Mouse (Mus musculus): Measurements from ENCODE around the gene Rnf169.

Gene Rnf169

GRCm38 (mm10) chr7:99946356-99946755 lies 33.9 kb downstream of the Rnf169 start:
- 51% methylated on average over 4 of the region's 4 CpGs for WGBS

GRCm38 (mm10) chr7:99945939-99946338 lies 34.3 kb downstream of the Rnf169 start:
- 79% methylated on average over 3 of the region's 3 CpGs for WGBS

- 91% methylated on average over 22 of the region's 22 CpGs for WGBS
Observed at GRCm38 (mm10) chr7:99945012-99945411, 35.2 kb downstream of the Rnf169 start.

DNA sequence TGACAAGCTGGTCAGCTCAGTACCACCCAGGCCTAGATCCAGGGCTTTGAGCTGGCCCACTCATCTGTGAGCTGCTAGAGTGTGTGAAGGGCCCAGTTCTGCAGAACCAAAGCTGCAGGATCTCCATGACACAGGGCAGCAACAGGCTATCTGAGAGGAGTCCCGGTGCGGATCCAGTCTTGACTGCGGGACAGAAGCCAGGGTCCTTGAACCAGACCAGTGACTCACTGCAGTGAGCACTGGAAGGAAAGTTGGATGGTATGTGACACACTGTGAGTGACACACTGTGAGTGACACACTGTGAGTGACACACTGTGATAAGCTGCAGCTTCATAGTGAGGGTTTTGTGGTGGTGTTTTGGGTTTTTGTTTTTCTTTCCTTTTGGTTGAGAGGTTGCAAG lies 35.7 kb downstream of the Rnf169 start:
- WGBS = 96% methylated on average over 3 of the region's 3 CpGs

DNA sequence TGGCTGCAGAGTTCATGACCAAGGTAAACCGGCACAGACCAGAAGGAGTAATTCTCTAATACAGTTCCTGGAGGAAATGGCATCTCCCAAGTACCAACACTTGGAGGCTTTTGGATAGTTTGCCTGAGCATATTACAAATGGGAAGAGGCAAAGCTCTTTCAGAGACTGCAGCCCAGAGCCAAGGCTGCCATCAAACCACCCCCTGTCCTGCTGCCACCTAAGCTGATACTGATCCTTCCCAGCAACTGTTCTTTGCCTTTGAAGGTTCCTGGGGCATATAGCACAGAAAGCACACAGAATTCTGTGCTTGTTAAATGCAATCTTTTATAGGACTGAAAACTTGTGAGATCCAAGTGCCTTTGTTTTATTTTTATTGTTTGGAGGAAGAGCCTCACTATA lies 39.6 kb downstream of the Rnf169 start:
- 93% methylated on average over 1 of the region's 1 CpGs for WGBS

DNA sequence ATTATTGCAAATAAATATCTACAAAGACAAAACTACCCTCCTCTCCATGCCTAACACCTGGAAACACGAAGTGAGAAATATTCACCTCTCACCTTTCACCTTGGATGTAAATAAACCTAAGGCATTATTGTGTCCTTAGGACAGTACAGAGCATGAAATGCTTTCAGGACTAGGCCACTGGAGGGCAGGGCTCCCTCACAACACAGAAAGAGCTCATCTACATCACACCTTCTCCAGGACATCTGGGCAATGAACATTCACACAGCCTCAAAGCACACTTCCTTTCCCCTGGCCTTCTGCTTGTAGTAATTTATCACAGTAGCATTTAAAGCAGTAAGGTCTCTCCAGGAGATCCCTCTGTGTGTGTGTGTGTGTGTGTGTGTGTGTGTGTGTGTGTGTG lies 44.5 kb downstream of the Rnf169 start:
- WGBS = 84% methylated on average over 1 of the region's 1 CpGs

GRCm38 (mm10) chr7:99926916-99927714 lies 53.1 kb downstream of the Rnf169 start:
- WGBS = 66% methylated on average over 10 of the region's 10 CpGs

DNA sequence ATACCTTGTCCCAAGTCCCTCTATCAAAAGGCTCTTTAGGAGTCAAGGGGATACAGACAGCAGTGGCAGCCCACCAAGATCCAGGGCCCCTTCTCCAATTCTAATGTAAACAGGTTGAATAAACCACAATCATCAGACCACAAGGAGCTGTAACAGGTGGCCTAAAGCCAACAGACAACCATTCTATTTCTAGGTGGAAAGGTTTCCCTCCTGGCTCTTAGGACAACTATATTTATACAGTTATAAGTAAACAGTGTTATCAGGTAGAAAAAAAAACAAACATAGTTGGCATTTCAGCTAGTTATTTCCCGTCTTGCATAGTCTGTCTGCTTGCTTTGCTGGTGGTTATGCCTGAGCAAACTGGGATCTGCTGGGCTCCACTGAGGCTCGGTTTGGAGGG lies 59.8 kb downstream of the Rnf169 start:
- WGBS = 85% methylated on average over 2 of the region's 2 CpGs

DNA sequence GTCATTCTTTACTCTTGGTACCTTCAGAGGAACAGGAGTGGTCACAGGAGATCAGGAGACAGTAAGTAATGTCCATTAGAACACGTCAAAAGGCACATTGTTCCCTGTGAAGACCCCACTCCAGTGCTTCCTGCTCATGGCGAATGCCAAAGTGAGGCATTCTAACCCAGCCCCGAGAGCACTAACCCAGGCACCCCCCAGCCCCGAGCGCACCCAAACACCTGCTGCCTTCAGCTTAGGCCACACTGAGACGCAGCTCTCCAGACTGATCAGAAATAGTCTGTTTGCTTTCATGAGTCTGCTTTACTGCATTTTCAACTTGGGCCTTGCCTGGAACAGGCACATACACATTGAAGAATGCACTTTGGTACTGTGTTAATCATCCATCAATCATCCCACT lies 60.3 kb downstream of the Rnf169 start:
- WGBS = 89% methylated on average over 6 of the region's 6 CpGs

GRCm38 (mm10) chr7:99919164-99919563 lies 61.1 kb downstream of the Rnf169 start:
- WGBS = 66% methylated on average over 2 of the region's 2 CpGs

DNA sequence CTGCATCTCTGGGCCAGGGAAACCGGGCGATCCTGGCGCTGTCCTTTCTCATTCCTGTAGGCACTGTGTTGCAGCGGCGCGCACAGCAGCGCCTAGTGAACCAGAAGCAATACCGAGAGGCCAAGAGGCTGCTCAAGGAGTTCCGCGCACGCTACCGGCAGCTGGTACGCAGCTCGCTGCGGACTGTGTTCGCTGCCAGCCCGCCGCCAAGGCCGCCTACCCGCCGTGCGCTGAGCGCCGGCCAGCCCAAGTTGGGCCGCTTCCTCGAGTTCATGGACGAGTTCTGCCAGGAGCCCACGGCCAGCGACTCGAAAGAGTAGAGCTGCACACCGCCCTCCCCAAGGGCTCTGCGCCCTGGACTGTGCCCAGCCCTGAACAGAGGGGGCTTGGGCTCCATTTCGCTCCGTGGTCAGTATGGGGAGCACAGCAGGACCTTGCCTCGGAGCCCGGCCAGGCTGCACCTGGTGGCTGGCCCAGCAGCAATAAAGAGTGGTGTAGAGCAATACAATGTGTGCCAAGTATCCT lies 62.9 kb downstream of the Rnf169 start:
- 2% methylated on average over 36 of the region's 36 CpGs for WGBS

DNA sequence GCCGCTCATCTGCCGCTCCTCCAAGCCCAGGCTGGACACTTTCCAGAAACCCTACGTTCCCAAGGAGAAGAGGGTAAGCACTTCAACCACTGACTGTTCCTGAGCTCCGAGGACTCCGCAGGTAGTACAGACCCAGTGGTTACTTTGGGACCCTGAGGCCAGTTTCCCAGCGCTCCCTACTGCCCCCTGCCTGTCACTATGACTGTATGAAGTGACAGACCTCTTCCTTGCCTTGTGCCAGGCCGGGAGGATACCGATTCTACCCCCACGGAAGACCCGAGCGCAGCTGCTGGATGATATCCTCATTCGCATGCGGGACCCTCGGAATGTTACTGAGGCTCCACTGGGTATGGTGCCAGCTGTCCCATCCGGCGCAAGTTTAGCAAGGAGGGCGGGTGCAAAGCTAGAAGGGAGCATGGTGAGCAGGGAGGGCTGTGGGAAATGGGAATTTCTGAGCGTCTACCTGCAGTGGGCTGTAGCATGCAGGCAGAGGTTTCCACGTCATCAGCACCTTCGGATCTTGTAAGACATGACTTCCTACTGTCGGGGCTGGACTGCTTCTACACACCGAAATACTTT lies 63.4 kb downstream of the Rnf169 start:
- WGBS = 3% methylated on average over 22 of the region's 22 CpGs

DNA sequence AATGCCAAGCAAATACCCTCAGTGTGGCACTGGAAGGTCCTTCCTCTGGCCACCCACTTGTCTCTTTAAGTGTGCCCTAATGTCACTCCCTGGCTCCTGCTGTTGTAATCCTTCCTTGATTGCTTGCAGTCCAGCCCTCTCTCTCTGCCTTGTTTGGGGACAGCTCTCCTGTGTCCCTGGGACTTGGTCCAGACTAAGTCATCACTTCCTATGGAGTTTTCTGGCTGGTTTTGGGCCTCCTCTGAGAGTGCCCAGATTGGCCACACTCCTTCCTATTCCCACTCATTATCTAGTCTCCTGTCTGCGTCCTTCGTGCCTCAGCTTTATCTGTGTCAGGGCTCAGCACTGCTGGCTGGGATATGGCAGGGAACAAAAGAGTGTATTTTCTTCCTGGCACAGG lies 64.7 kb downstream of the Rnf169 start:
- 60% methylated on average over 2 of the region's 2 CpGs for WGBS

DNA sequence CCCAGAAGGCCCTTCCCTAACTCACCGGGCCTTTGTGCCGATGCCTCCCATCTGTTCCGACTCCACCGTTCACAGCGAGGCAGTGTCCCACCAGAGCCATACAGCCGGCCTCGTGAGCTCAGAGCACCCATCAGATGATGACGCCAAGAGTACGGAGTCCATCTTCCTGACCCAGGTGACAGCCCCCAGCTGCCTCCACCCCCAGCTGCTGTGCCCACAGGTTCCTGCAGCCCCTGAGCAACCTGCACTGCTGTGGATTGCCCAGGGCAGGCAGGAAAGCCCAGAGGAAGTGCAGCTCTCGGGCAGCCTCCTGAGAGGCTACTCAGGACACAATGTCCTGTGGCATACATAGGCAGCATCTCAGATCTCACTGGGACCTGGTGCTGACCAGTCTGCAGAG lies 65.9 kb downstream of the Rnf169 start:
- 88% methylated on average over 10 of the region's 10 CpGs for WGBS

DNA sequence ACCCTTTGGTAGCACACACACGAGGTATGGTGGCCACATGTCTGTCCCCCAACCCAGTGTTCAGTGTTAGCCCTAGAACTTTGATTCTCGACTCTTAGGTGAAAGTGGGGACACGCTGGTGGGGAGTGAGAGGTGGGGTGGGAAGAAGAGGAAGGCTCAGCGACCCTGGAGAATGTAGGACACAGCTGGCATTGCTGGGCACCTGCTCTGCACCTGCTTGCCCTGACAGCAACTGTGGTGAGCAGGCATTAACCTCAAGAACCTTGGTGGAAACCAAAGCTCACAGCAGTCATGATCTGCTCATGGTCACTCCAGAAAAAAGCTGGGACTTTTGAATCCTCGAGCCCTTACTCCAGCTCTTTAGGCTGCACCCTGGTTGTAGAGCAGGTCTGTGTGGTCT lies 69.2 kb downstream of the Rnf169 start:
- 79% methylated on average over 5 of the region's 5 CpGs for WGBS

DNA sequence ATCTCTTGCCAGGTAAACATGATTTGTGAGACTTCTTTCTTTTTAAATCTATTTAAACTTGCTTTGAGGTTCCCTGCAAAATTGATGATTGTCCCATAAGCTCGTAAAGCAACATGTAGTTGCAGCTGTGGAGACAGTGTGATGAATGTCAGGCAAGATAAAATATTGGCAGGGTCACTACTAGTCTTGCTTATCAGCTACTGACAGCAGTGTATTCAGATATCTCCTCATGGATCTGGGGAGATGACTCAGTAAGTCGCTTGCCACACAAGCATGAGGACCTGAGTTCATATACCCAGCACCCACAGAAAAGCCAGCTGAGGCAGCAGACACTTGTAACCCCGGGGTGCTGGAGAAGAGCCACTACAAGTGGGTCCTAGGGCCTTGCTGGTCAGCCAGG lies 72.8 kb downstream of the Rnf169 start:
- WGBS = 95% methylated on average over 3 of the region's 3 CpGs

DNA sequence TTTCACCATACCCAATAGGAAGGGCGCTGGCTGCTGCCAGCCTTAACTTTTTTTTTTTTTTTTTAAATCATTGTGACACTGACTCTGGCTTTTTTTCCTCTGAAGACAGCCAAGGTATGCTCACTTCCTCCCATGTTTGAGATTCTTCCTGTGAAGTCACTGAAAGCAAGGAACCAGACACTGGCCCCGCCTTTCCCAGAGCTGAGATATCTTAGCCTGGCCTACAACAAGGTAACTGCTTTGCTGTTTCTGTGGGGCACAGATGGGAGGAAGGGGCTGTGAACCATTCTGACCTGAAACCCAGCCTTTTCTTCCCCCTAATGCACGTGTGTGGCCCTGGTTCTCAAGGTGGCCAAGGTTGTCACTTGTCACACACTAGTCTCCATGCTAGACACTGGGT lies 73.9 kb downstream of the Rnf169 start:
- 86% methylated on average over 3 of the region's 3 CpGs for WGBS

- 57% methylated on average over 3 of the region's 3 CpGs for WGBS
Observed at GRCm38 (mm10) chr7:99904421-99905005, 75.7 kb downstream of the Rnf169 start.

DNA sequence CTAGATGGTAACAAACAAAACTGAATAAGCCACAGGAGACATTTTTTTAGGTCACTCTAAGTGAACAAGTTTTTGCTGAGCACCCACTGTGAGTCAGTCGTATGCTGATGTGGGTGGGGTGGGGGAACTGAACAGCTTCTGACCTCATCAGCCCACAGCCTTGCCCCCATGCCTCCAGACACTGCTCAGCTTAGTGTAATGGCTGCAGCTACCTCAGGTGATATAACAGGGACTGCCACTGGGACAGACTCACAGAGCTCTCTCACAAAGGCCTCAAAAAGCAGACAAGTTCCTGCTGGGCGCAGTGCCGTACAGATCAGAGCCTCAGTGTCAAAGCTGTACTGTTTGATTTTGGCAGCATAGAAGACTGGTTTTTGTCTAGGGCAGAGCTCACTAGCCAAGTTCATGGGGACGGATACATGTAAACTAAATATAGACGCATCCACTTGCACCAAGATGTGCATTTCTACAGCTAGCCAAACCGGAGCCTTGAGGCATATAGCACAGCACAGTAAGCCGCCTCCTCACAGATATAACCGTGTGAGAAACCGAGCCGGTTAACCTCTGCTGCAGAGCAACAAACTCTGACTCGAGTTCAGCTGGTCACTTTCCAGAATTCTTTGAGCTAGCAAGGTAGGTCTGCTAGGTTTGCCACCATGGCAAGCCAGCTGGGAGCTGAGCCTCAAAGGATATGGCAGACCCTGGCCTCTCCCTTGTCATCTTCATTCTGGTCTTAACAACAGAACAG lies 77.2 kb downstream of the Rnf169 start:
- 27% methylated on average over 11 of the region's 11 CpGs for WGBS

GRCm38 (mm10) chr7:99902208-99902607 lies 78.0 kb downstream of the Rnf169 start:
- WGBS = 47% methylated on average over 4 of the region's 4 CpGs

GRCm38 (mm10) chr7:99896905-99897304 lies 83.3 kb downstream of the Rnf169 start:
- 86% methylated on average over 4 of the region's 4 CpGs for WGBS

DNA sequence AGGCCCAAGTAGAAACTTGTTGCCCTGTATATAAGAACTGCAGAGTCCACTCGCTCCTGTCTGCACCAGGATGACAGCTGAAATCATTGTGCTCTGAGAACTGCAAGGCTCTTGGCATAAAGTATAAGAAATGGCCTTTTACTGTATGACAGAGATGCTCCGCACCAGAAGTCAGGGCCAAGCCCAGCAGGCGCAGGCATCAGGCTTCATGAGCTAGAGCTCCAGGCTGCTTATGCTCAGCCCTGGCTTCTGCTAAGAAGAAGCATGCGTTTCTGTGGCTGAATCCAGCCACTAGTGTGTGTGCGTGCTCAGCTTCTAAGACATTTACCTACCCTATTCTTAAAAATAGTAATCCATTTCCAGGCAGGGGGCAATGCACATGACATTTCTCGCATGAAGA lies 85.8 kb downstream of the Rnf169 start:
- 77% methylated on average over 6 of the region's 6 CpGs for WGBS

Measured in cerebral cortex, adult 2 months (tissue).